Mouse (Mus musculus) ES-E14 (cell line): ENCODE measurements at regions not wholly inside any gene's neighbourhood (a gene's known extent, or its start where the extent isn't known, plus 50 kb on each side); places are given as distances from the start of the nearest gene placed in this dataset.

ENCODE experiments used
- DNase-seq: peaks from one replicate; pipeline ENCODE4 v3.0.0-alpha.2; 2013; ENCODE audit warnings: low read depth, low spot score
- H3K27ac ChIP-seq: 2 replicates; pipeline ENCODE4 v1.5.1; 2012; ENCODE audit warnings: low read depth, mild to moderate bottlenecking, low read length, moderate library complexity, mixed read lengths; ENCODE audit not compliant: poor library complexity, insufficient read depth, severe bottlenecking
- H3K36me3 ChIP-seq: 2 replicates; pipeline ENCODE4 v1.6.1; 2012; ENCODE audit warnings: mild to moderate bottlenecking, low read length, moderate library complexity, mixed read lengths; ENCODE audit not compliant: control insufficient read depth, poor library complexity, insufficient read depth, severe bottlenecking
- H3K4me1 ChIP-seq, 2 experiments: fragments of 150-350 bp in 1 of 2; sonication (generic) in 1 of 2; 2 replicates each; pipeline ENCODE4 v1.6.1; 2012; ENCODE audit warnings: low read length in 2 of 2, mild to moderate bottlenecking in 1 of 2, mixed read lengths in 1 of 2; ENCODE audit not compliant: control insufficient read depth in 2 of 2, insufficient read depth in 2 of 2, poor library complexity in 1 of 2
- H3K4me3 ChIP-seq, 2 experiments: fragments of 150-350 bp in 1 of 2; sonication (generic) in 1 of 2; 2 replicates each; pipeline ENCODE4 v1.5.1; 2012; ENCODE audit warnings: low read length in 2 of 2, low read depth in 1 of 2, mild to moderate bottlenecking in 1 of 2, mixed read lengths in 1 of 2; ENCODE audit not compliant: insufficient read depth in 1 of 2, poor library complexity in 1 of 2, severe bottlenecking in 1 of 2
- H3K9ac ChIP-seq: 2 replicates; pipeline ENCODE4 v1.6.1; 2012; ENCODE audit warnings: low read depth, mild to moderate bottlenecking, low read length, mixed read lengths; ENCODE audit not compliant: poor library complexity, insufficient read depth, severe bottlenecking
- H3K9me3 ChIP-seq: fragments of 150-350 bp; sonication (generic); 2 replicates; pipeline ENCODE4 v1.6.1; 2012; ENCODE audit warnings: low read depth, mild to moderate bottlenecking, low read length; ENCODE audit not compliant: control insufficient read depth, insufficient read depth
- CHD2 ChIP-seq: IDR thresholded peaks from 2 replicates; pipeline ENCODE4 v1.6.1; 2014; ENCODE audit warnings: mild to moderate bottlenecking, low read depth, low read length, inconsistent platforms
- HCFC1 ChIP-seq: IDR thresholded peaks from 2 replicates; pipeline ENCODE4 v1.6.1; 2012; ENCODE audit warnings: low read length, inconsistent platforms, borderline replicate concordance; ENCODE audit not compliant: insufficient read depth
- MAFK ChIP-seq: IDR thresholded peaks from 2 replicates; pipeline ENCODE4 v1.6.1; 2014; ENCODE audit warnings: mild to moderate bottlenecking, low read depth, low read length, inconsistent platforms; ENCODE audit not compliant: insufficient read depth
- ZC3H11A ChIP-seq: IDR thresholded peaks from 2 replicates; pipeline ENCODE4 v1.6.1; 2012; ENCODE audit warnings: low read depth, mild to moderate bottlenecking, inconsistent platforms, low read length, borderline replicate concordance
- ZNF384 ChIP-seq: IDR thresholded peaks from 2 replicates; pipeline ENCODE4 v1.6.1; 2012; ENCODE audit warnings: low read depth, low read length, inconsistent platforms
- in situ Hi-C, 2 experiments: fragments of 600-800 bp; cut with MboI; formaldehyde crosslinking; loops; one replicate each; pipeline ENCODE4 v1.15.1; 2025; ENCODE audit warnings: low sequenced_read_pairs in 2 of 2, inconsistent platforms in 1 of 2; ENCODE audit not compliant: unreplicated experiment in 2 of 2

GRCm38 (mm10) chr17:9167161-9167560 is 179.0 kb downstream of the 1700010I14Rik start:
- DNase-seq, result peak; percentile 51
- no peaks in the 10 kb centered on the region for H3K9me3 ChIP-seq
- no peaks in the 10 kb centered on the region for H3K36me3 ChIP-seq
- peak overlapping the region; percentile 20 for H3K27ac ChIP-seq
- peak overlapping the region; percentile 4 to 43; a peak in 3 of 4 replicates for H3K4me3 ChIP-seq
- in situ Hi-C loops, result no loop called here
- H3K9ac ChIP-seq, result no peak overlapping the region
- H3K4me1 ChIP-seq, result no peaks in the 10 kb centered on the region
- TF ChIP-seq CHD2 (no peak), ZC3H11A (no peak), MAFK (no peak), HCFC1 (no peak), ZNF384 (no peak)

- DNase-seq, result peak; percentile 38
- TF ChIP-seq HCFC1, result no peak
- no peak for TF ChIP-seq MAFK
- TF ChIP-seq ZC3H11A, result no peak
- TF ChIP-seq ZNF384, result no peak
- Histone ChIP-seq H3K9me3 (no peaks in the 10 kb centered on the region), H3K4me3 (peak overlapping the region; percentile 4 to 43; a peak in 3 of 4 replicates), H3K27ac (peak overlapping the region; percentile 20), H3K9ac (no peak overlapping the region), H3K4me1 (no peaks in the 10 kb centered on the region), H3K36me3 (no peaks in the 10 kb centered on the region)
- in situ Hi-C loops, result no loop called here
These were observed 179.6 kb downstream of the 1700010I14Rik start for GRCm38 (mm10) chr17:9167571-9168201.

DNA sequence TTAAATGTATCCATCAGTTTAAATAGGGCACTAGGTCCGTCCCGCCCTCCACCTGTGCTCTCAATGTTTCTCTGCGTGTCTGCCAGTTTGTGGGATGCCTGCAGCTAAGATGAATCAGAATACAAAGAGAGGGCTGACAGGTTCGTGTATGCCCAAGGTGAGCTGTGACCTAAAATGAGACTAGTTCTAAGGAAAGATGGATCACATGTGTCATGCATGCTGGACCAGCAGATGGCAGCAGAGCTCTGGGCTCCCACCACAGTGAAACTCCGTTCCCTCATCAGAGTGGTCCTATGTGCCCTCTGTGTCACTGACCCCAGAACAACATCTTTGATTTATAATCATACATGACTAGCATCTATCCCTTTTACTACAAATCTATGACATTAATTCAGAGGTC is 180.3 kb downstream of the 1700010I14Rik start:
- in situ Hi-C loops, result no loop called here
- Histone ChIP-seq H3K4me3 (peak overlapping the region; percentile 4 to 43; a peak in 2 of 4 replicates), H3K36me3 (no peaks in the 10 kb centered on the region), H3K9ac (no peak overlapping the region), H3K4me1 (no peaks in the 10 kb centered on the region), H3K9me3 (no peaks in the 10 kb centered on the region), H3K27ac (0 out of 2 replicates have a peak overlapping the region, but pooled peaks have one; percentile 20)
- TF ChIP-seq MAFK (no peak), ZC3H11A (peak; percentile 74; the same call in 1 of the 2 replicates)
- peak; percentile 59 for DNase-seq

- no peak overlapping the region for H3K9ac ChIP-seq
- peak; percentile 45 for DNase-seq
These were observed 181.2 kb downstream of the 1700010I14Rik start for GRCm38 (mm10) chr17:9169371-9169770.

DNA sequence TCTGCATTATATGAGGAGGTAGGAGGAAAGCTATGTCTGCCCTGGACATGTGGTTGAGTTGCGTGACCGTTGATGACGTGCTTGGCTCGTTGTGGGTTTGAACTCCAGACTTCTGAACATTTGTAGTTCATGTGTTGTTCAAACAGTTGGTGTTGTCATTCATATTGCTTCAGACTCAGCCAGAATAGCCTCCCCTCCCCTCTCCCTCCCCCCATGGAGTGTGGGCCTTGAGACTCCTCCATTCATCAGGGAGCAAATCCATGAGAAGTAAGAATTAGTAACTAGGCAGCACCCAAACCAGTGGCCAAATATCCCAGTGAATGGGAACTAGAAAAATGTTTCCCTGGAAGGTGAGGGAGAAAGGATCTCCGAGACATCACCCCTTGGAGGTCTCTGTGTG is 209.0 kb downstream of the 1700010I14Rik start:
- Histone ChIP-seq H3K36me3 (no peaks in the 10 kb centered on the region), H3K4me1 (peaks cover 0 to 3% of the 10 kb centered on the region in 2 experiments; a peak in 2 of 4 replicates), H3K27ac (no peak overlapping the region), H3K9ac (no peak overlapping the region), H3K4me3 (no peak overlapping the region), H3K9me3 (no peaks in the 10 kb centered on the region)
- DNase-seq, result no peak
- TF ChIP-seq CHD2 (no peak), HCFC1 (no peak)
- in situ Hi-C loops, result no loop called here

More at GRCm38 (mm10) chr17:9169371-9169770, 181.2 kb downstream of the 1700010I14Rik start:
- Histone ChIP-seq H3K4me1 (no peaks in the 10 kb centered on the region), H3K9me3 (no peaks in the 10 kb centered on the region), H3K4me3 (no peak overlapping the region), H3K36me3 (no peaks in the 10 kb centered on the region), H3K27ac (no peak overlapping the region)
- TF ChIP-seq ZC3H11A, result peak; percentile 66; the same call in 1 of the 2 replicates
- no peak for TF ChIP-seq MAFK
- no peak for TF ChIP-seq ZNF384
- no peak for TF ChIP-seq CHD2
- no peak for TF ChIP-seq HCFC1
- in situ Hi-C loops, result no loop called here
